Mouse (Mus musculus): ENCODE measurements at regions not wholly inside any gene's neighbourhood (a gene's known extent, or its start where the extent isn't known, plus 50 kb on each side); places are given as distances from the start of the nearest gene placed in this dataset.

DNA sequence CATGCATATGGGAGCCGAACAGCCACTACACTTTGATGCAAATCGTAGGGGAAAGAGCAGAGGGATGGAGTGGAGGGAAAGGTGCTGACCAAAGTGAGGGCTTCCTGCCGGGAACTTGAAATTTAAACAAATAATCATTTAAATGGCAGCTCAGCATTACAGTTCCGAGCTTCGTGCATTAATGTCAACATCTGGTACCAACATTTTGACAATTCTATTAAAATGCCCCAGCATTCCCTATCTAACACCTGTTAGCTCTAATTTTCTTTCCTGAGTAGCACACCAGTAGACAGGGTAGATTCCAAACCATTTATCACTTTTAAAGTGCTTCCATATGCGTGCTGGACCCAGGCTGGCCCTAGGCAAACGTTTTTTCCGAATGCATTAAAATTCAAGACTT is 178.1 kb downstream of the Emx2 start:
- intact Hi-C loops (cut with DNase I): no loop called here
- DNase-seq (ENCODE audit: low spot score): no peak

- no peak for DNase-seq (ENCODE audit: low spot score)
- intact Hi-C loops (cut with DNase I): no loop called here
These were observed 184.4 kb downstream of the Emx2 start for GRCm38 (mm10) chr19:59642606-59643005.

DNA sequence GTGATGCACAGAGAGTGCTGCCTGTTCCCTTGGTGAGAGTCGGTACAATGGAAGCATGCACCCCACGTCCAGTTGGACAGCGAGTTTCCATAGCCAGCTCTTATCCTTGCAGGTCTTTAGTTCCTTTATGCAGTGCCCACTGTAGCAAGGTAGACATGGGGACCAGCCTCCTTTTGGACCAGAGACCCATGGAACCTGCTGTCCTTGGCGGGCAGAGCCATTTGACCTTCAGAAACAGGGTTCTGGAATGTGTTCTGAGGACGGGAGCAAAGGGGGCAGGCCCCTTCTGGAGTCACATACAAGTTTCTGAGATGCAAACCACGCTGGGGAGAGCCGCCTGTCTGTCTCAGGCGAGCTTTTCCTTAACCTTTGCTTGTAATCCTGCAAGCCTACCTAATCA is 188.1 kb downstream of the Emx2 start:
- intact Hi-C loops (cut with DNase I): no loop called here
- DNase-seq (ENCODE audit: low spot score): no peak

- DNase-seq (ENCODE audit: low spot score): no peak
- intact Hi-C loops (cut with DNase I): no loop called here
These were observed 188.5 kb downstream of the Emx2 start for GRCm38 (mm10) chr19:59646656-59647055.

- intact Hi-C loops (cut with DNase I): no loop called here
- DNase-seq (ENCODE audit: low spot score): no peak
These were observed 191.2 kb downstream of the Emx2 start for GRCm38 (mm10) chr19:59649421-59649820.

GRCm38 (mm10) chr19:59650611-59651329 is 192.6 kb downstream of the Emx2 start:
- intact Hi-C loops (cut with DNase I): no loop called here
- no peak for DNase-seq (ENCODE audit: low spot score)

DNA sequence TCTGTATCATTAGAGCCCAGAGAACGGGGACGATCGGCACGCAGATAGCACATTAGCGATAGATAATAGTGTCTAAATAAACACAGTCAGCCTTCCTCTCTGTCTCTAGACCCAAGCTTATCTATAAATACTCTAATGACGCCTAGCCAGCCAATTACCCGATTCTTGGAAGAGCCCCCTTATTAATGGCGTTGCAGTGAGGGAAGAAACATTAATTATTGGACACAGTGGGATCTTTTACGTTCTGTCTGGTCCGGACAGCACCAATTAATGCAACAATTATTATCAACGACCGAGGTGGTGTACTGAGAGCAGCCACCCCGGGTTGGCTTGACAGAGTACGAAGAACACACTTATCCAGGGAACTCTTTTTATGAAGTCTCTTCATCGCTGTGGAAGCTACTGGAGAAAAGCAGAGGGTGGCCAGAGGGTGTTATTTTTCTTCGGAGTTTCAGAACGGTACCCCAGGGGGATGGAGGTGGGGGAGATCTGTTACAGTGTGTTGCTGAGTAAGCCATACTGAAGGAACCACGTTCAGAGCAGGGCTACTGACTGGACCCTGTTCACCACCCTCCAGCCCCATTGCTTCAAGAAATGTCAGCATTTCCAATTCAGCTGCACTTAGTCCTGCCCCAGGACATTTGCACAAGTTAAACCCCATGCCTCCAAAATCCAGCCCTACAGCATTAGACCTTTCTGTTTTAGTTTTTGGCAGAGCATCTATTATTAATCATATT is 195.6 kb downstream of the Emx2 start:
- intact Hi-C loops (cut with DNase I): no loop called here
- no peak for DNase-seq (ENCODE audit: low spot score)

DNA sequence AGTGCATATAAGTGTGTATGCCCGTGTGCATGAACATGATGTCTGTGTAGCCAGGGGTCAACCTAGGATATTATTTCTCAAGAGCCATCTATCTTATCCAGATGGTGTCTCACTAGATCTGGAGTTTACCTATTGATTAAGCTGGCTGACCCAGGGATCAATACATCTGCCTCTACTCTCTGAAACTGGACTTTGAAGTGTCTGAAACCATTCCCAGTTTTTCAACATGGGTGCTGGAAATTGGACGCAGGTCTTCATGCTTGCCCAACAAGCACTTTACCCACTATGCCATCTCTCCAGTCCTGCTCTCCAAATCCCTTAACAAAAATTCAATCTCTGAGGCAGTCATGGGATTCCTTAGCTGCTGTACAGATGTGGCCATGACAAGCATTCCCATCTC is 197.1 kb downstream of the Emx2 start:
- intact Hi-C loops (cut with DNase I): no loop called here

DNA sequence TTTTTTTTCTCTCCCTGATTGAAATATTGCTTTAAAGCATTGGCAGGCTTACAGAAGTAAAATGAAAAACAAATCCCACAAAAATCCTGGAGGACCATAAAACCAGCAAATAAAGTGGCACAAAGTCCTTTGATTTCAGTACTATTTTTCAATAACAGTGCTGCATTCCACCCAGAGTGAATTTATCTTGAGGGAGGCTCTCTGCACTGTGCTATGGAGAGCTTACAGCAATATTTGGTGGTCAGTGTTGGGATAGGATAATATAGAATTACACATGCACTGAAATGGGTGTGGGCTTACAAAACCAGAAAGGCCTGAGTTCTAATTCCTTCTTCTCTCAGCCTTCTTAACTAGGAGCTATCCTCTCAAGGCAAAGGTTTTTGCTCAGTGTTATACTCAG is 211.6 kb downstream of the Emx2 start:
- no peak for DNase-seq (ENCODE audit: low spot score)
- intact Hi-C loops (cut with DNase I): no loop called here

More for the DNA sequence above, 197.1 kb downstream of the Emx2 start:
- DNase-seq (ENCODE audit: low spot score): no peak

GRCm38 (mm10) chr19:59673537-59673936 is 215.4 kb downstream of the Emx2 start:
- no peak for DNase-seq (ENCODE audit: low spot score)
- intact Hi-C loops (cut with DNase I): no loop called here

DNA sequence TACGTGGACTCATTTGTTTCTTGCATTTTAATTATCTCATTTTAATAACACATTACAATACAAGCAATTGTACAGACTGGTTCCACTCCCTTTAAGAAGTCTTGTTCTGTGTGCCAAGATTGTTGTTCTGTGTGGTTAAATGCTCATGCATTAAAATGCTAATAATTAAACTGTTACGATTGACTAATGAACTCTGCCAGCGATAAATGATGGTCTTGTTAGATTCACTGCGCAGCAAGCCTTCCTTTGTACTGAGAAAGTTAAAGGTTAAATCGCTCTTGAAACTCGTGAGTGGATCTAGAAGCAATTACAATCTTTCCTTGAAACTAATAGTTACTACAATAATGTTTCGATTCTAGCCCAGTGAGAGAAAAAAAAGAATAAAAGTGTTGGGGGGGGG is 221.0 kb downstream of the Emx2 start:
- no peak for DNase-seq (ENCODE audit: low spot score)
- intact Hi-C loops (cut with DNase I): no loop called here

- intact Hi-C loops (cut with DNase I): no loop called here
- DNase-seq (ENCODE audit: low spot score): no peak
These were observed 222.2 kb downstream of the Emx2 start for GRCm38 (mm10) chr19:59680356-59680755.

- intact Hi-C loops (cut with DNase I): no loop called here
- no peak for DNase-seq (ENCODE audit: low spot score)
These were observed 226.1 kb downstream of the Emx2 start for GRCm38 (mm10) chr19:59684292-59684691.

GRCm38 (mm10) chr19:59685826-59686717 is 227.9 kb downstream of the Emx2 start:
- no peak for DNase-seq (ENCODE audit: low spot score)
- intact Hi-C loops (cut with DNase I): no loop called here

- intact Hi-C loops (cut with DNase I): no loop called here
- no peak for DNase-seq (ENCODE audit: low spot score)
These were observed 229.0 kb downstream of the Emx2 start for GRCm38 (mm10) chr19:59687206-59687605.

- DNase-seq (ENCODE audit: low spot score): no peak
- intact Hi-C loops (cut with DNase I): no loop called here
These were observed 229.5 kb downstream of the Emx2 start for GRCm38 (mm10) chr19:59687681-59688080.

DNA sequence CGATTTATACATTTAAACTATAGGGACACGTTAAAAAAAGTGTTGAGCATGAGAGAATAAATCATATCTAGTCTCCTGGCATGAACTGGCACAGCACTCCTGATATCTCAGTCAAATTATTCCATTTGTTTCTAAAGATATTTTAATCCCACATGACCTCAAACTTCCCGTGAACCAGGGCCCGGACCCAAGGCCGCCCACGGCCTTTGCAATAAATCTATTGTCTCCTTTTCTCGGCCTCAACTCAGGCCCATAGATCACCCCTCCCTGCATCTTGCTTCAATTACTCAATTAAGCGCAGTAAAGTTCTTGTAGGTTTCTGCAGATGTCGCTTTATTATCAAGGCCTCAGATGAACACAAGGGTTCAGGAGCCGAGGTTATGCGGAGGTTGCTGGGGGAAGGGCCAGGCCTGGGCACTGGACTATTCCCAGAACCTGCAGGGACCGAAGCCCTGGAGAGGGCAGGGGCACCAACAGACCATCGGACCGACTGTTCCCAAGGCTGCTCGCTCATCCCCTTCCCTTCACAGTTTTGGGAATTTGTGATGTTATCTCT is 233.4 kb downstream of the Emx2 start:
- DNase-seq (ENCODE audit: low spot score): no peak
- intact Hi-C loops (cut with DNase I): no loop called here

- no peak for DNase-seq (ENCODE audit: low spot score)
- intact Hi-C loops (cut with DNase I): no loop called here
These were observed 239.5 kb downstream of the Emx2 start for GRCm38 (mm10) chr19:59697628-59698027.

- intact Hi-C loops (cut with DNase I): no loop called here
- no peak for DNase-seq (ENCODE audit: low spot score)
These were observed 242.0 kb downstream of the Emx2 start for GRCm38 (mm10) chr19:59700187-59700586.

DNA sequence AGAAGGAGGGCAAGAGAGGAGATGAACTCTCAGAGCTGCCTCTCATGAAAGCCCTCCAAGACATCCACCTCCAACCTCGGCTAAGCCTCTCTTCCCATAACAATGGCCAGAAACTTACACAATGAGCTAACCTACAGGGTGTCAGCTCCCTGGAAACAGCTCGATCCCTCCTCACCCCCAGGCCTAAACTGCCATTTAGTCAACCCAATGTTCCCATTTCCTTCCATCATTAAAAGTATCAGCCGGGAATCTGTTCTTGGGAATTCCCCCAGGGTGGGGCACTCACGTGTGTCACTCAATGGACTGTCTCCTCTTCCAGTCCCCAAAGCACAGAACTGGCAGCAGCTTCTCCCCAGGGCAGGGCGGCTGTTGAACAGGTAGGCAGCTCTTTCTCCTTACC is 236.3 kb downstream of the Rab11fip2 start:
- DNase-seq (ENCODE audit: low spot score): no peak
- intact Hi-C loops (cut with DNase I): no loop called here

Measured in heart, postnatal 25 days (tissue).